Mouse (Mus musculus) liver (tissue): ENCODE measurements at regions not wholly inside any gene's neighbourhood (a gene's known extent, or its start where the extent isn't known, plus 50 kb on each side); places are given as distances from the start of the nearest gene placed in this dataset.

Experiments
- DNase-seq: peaks from one replicate; pipeline ENCODE4 v3.0.0-alpha.2; 2020; ENCODE audit warnings: mixed read lengths

DNA sequence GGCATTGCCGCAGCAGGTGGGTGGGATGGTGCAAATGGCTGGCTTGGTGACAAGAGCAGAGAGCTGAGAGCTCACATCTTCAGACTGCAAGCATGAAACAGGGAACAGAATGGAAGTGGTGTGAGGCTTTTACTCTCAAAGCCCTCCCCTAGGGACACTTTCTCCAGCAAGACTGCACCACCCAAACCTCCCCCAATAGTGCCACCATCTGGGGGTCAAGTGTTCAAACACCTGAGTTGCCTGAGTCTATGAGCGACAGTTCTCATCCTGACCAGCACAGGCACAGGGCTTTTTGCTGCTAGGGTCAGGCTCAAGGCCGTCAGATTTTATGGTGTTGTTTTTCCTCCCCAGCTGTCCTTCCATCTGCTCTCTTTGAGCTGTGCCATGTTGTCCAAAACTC, 337.9 kb upstream of the Eif4g2 start:
- DNase-seq, result no peak

DNA sequence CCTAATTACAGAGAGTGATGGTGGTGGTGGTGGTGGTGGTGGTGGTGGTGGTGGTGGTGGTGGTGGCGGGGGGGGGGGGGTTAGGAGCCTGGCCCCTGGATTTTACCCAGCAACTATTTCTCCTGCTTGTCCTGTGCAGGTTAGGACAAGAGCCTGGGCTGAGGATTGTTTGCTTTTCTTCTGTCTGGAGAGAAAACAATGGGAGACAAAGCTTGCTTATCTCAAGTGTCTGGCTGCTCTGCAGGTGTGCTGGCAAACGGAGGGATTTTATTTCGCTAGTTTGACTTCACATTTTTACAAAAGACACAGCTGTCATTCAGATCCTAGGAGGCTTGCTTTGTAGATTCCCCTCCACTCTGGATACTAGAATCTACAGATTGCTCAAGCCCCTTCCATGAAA, 334.9 kb upstream of the Eif4g2 start:
- DNase-seq, result no peak

DNA sequence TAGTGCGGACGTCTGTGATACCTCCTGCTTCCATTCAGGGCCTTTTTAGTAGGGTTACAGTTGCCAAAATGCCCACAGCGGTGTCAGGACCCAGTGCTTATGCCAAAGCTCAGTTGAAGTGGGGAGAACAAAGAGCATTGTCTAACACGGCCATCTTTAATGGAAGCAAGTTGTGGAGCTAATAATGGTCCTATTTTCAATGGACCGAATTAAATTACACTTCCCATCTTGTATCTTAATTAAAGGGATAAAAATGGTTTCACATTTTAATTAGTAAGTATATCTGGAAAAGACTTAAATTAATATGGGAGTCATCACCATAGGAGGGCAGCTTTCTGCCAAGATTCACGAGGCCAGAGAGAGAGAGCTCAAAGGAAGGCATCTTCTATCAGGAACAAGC, 333.2 kb upstream of the Eif4g2 start:
- DNase-seq, result no peak

DNA sequence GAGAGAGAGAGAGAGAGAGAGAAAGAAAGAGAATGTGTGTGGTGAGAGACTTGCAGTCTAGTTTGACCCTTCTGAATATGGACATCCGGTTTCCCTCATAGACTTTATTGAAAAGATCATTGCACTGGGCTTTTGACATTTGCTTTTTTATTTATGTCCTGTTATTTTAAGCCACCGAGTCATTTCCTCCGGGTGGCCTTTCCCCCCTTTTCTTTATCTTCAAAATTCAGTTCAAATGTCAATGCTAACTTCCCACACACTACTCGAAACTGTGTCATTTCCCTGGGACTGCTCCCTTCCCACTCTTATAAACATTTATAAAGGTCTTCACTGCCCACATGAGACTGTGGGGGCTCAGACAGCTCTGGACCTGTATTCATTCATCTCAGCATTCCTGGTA, 330.9 kb upstream of the Eif4g2 start:
- no peak for DNase-seq

DNA sequence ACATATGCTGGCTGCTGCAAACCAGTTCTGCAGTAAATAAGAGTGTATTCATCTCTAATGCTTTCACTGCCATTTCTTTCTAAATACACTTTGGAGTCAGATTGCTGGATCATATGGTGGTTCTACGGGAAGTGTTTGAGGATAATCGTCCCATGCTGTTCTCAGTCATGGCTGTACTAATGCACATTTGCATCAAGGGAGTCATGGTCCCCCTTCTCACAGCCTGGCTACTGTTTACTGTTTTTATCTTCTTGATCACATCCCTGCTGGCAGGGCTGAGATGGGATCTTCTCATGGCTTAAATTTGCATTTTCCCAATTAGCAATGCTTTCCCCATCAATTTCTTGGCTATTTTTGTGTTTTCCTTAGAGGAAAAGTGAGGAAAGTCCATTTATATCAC, 330.1 kb upstream of the Eif4g2 start:
- no peak for DNase-seq

DNA sequence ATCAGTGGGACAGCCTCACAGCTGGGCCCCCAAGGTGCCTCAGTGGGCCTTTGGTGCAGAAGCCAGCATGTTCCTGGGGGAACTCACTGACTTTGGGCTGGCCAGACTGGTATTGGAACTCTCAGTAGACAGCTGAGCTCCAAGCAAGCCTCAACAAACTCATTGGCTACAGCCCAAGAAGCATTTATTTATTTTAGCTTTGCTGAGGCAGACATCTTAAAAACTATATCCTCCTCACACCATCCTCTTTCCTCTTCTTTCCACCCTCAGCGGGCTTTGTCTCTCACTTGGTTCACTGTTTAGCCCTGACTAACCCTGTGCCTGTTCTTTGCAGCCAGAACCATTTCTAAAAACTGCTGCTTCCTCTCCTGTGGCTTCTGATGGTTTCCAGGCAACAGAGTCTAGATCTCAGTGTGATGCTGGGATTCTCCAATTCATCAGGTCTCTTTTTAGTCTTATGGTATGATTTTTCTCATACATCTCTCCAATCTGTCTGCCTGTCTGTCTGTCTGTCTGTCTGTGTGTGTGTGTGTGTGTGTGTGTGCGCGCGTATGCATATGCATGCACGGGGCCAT, 328.6 kb upstream of the Eif4g2 start:
- DNase-seq, result no peak

DNA sequence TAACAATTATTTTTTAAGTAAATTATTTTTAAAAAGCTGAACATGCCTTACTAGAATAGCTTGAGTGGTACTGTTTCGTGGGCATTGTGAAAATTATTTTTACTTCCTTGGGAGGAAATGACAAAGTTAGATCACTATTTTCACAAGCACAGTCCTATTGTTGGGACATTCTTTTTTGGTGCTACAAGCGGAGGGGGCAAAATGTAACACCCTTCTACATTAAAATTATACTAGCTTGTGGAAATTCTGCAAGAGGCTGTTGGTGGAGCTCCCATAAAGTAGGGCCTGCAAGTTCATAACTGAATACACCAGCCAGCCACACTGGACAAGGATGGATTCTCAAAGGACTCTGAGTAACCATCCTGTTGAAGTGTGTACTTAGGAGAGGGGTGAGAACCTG, 313.1 kb upstream of the Eif4g2 start:
- no peak for DNase-seq

DNA sequence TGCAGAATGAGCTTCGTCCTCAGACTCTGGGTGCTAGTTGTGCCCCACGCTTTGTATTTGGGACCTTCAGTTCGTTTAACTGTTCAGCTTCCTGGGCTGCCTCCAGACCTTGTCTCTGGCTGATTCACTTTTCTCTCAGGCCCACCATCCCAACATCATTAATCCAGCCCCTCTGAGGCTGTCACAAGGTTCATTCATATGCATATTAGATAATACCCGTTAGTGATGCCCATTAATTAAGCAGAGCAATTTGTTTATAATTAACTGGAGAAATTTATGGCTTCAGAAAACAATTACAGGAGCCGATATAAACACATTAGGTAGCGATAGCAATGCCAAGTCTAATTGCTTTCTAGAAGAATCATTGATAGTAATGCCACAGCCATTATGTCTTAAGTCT, 312.3 kb upstream of the Eif4g2 start:
- DNase-seq, result no peak

DNA sequence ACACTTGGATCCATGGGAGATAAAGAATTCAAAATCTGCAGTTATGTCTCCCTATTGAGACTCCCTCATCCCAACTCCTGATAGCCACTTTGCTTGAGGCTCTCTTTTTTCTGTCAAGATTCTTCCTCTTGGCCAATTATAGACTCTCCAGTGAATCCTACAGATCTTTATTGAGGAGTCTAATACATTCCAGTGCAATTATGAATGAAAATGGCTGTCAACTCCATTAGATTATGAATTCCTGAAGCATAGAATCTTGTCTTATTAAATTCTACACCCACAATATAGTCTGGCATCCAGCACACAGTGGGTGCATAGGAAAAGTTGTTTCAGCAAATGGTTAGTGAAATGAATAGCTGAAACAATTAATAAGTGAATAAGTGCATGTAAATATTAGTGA, 311.0 kb upstream of the Eif4g2 start:
- no peak for DNase-seq

DNA sequence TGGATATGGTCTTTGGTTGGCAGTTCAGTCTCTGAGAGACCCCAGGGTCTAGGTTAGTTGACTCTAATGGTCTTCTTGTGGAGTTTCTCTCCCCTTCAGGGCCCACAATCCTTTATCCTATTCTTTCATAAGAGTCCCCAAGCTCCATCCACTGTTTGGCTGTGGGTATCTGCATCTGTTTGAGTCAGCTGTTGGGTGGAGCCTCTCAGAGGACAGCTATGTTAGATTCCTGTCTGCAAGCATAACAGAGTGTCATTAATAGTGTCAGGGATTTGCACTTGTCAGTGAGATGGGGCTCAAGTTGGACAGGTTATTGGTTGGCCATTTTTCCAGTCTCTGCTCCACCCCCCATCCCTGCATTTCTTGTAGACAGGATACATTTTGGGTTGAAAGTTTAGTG, 306.9 kb upstream of the Eif4g2 start:
- DNase-seq, result no peak

DNA sequence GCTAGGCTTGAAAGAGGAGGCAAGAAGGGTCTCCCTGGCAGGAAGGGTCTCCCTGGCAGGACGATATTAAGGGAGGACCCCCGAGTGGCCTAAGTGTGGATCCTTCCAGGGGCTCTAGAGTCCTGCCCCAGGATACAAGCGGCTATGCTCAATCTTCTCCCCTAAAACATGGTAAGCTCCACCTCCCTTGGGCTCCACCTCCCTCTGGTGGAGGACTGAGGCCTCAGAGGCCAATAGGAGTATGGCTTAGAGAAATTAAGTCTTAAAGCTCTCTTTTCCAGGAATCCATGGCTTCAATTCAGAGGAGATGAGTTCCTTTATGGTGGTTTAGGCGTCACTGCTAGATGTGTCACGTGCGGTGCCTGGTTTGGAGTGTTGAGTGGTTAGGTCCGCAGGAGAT, 291.7 kb upstream of the Eif4g2 start:
- DNase-seq, result no peak

DNA sequence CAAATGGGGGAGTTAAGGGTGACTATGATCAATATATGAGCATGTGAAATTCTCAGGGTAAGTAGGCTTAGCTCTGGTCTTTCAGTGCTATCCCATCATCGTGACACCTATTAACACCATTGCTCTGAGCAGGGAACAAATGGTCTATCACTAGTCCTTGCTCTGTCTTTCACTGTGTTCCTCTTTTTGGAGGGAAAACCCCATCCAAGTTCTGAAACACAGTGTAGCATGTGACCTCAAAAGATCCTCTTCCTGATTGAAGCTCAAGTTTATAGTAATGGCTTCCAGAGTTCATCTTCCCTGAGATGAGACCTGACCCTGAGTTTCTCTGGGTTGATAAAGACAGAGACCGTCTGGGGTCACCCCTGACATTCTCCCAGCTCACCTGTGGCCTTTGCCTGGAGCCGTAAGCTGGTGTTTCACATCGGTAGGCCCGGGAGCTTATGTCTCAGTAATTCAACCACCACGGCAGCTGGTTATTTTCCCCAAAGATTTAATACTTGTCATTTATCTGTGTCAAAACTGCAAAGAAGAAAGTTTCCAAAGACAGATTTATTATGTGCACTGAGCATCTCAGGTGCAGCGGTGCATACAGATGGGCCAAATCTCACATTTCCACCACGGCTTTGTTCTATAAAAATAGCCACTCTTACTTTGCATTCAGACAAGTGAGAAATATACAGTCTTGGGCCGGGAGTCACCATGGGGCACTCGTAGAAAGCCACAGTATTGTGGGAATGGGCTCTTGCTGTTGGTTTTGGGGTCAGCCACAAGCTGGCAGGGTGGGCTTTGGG, 290.7 kb upstream of the Eif4g2 start:
- no peak for DNase-seq

DNA sequence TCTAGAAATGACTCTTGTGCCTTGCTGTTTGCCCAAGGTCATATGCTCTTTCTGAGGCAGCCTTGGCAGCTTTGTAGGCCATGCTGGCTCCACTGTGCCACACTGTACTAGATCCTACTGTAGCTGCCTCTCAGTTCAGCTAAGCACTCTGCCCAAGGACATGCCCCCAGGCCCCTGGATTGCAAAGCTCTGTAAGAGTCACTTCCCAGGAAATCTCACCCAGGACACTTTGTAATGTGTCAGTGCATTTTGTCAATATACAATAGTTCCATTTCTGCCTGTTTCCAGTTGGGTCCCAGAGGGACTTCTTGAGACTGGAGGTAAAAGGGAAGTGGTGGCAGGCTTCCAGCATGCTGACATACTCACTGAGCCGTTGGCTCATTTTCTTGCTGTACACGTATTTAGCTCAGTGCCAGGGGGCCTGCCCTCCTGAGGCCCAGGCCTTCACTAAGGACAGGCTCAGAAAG, 287.6 kb upstream of the Eif4g2 start:
- DNase-seq, result no peak

DNA sequence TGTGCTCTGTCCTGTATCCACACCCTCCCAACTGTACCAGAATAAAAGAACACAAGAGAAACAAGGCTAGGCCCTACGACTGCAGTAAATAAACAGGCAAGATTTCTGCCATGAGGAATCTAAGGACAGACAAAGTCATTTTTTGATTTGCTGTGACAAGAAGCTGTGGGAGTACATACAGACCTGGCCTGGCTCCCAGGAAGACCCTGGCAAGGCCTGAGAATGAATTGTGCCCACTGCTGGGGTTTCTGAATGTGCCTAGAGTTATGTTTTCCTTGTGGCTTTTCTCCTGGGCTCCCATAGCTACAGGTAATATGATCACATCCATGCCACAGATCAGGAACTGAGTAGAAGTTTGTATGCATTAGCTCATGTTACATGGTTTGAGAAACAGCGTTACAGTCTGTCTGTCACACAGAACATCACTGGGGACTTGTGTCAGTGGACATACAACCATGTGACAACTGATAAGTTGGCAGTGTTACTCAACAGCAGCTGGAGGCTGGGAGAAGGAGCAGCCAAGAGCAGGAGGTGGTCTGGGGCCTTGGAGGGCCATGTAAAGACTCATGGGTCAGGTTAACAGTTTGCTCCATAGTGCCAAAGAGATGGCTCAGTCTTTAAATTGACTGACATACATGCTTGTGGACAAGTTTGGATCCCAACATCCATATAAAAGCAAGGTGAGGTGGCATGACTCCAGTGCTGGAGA, 285.6 kb upstream of the Eif4g2 start:
- DNase-seq, result no peak

DNA sequence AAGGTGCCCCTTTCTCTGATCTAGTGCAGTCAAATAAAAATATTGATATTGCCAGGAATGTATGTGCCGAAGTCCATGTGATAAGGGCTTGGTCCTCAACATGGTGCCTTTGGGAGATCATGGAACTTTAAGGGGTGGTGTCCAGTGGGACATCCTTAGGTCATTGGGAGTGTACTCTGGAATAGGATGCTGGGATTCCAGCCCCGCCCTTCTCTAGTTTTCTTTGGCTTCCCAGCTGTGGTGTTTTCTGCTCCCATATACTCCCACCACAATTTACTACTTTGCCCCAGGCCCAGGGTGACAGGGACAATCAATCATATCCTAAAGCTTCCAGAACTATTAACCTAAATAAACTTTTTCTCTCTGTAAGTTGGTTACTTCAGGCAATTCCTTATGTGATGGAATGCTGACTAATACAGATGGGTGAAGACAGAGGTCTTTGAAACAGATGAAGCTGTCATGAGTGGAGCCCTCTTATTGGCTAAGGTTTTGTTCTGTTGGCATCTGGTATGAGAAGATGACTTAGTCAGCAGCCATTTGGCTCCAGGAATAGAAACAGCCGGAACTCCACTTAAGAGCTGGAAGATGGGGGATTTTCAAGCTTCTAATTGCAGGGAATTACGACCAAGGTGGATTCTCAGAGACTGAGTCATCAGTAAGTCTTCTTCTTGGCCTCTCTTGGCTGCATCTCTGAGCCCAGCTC, 284.3 kb upstream of the Eif4g2 start:
- no peak for DNase-seq

DNA sequence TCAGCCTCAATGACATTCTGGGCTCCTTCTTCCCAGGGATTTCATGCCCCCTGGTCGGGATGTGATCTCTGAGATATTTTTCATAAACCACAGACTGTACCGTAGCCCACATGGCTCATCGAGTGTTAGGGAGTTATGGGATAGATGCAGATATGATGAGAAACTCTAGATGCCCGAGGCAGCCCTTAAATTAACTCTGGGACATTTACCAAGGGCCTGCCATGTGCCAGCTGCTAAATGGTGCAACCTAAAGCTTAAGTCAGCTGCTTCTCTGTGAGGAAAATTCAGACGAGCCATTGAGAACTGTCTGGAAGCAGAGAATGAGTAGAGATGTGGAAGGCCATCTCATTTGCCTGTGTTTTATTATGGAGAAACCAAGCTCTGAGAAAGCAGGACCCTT, 282.6 kb upstream of the Eif4g2 start:
- DNase-seq, result no peak

DNA sequence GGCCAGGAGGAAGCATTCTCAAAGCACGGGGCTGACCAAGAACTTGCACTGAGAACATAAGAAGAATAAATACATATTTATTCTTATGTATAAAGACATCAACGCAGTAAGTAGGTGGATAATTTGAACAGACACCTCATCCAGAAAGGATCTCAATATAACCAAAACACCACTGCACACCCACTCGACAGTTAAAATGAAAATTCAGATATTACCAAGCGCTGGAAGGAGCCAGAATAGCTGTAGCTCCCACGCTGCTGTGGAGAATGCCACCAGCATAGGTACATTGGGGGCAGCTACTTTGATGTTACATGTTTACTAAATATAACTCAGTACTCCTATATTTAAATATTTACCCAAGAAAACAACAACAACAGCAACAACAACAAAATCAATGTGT, 280.4 kb upstream of the Eif4g2 start:
- no peak for DNase-seq

DNA sequence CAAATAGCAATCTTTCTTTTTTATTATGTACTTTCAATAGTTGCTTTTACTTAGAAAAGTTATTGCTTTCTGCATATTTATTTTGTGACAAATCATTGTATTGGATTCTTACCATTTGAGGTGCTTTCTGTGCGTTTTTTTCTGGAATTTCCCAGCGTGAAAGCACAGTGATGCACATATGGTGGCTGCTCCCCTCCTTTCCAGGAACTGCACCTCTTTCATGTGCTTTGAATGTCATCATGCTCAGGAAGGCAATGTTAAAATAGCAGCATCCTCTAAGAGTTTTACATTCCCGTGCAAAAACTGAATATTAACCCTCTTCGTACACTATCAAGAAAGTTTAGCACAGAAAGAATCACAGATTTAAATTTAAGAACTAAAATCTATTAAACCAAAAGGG, 279.8 kb upstream of the Eif4g2 start:
- DNase-seq, result no peak

DNA sequence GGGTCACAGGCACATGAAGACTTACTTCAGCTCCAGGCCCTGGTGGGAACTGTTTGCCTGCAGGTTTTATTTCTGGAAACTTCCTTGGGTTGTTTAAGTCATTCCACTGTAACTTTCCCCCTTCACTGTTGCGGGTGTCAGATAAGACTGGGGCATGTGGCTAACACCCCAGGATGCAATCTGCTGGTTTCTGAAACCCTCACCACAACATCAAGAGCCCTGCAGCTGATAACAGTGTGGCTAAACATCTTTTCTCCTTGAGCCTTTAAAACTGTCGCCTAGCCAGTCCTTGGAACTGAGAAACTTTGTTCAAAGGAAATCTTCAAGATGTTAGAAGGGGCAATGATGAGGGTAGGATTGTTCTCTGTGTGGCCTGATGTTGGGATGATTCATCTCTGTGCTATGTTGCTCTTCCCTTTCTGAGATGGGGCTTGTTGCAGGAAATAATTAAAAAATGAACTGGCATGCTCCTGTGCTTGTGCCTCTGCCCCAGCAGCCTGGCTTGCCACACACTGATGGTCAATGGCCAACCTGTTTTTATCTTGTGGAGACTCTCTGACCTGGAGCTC, 272.3 kb upstream of the Eif4g2 start:
- DNase-seq, result no peak

DNA sequence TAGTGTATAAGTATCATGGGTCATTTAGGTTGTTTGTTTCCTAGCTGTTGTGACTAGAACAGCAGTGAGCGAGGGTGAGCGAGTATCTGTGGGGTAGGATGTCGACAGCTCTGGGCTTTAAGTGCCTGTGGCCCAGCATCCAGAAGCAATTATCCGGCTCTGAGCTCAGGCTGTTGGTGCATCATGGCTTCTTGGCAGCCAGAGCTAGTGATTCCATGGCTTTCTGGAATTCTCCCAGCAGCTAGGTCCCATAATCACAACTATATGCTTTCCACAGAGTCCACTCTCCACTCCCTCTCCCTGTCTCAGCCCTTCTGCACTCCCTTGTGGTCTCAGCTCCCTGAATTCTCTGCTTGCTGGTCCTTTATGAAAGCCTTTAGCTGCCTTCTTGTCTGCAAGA, 271.2 kb upstream of the Eif4g2 start:
- DNase-seq, result no peak

DNA sequence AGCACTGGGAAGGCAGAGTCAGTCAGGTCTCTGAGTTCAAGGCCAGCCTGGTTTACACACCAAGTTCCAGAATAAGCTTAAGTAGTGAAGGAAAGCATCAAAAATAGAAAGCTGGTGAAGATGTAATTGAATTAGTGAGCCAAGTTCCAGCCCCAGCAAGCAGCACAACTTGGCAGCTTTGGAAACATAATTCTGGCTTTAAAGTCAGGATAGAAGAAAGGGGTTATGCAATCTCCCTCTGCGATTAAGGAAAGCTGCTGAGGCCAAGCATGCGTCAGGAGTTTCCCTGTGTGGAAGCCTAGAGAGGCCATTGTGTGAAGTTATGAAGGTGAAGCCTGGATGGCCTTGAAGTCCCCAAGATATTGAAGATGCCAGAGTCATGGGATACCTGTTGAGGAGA, 269.3 kb upstream of the Eif4g2 start:
- no peak for DNase-seq

DNA sequence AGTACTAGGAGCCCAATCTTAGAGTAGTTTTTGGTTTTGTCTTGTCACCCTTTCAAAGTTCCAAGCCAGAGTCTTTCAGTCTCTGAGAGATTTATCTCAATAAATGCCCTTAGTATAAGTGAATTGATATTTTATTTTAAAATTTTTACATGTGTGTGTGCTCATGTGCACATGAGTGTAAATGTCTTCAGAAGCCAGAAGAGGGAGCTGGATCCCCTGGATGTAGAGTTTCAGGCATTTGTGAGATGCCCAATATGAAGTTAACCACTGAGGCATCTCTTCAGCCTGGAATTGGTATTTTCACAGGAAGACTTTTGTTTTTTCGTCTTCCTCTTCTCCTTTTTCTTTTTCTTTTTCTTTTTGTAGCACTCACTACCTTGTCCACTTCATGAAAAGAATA, 262.3 kb upstream of the Eif4g2 start:
- DNase-seq, result no peak

DNA sequence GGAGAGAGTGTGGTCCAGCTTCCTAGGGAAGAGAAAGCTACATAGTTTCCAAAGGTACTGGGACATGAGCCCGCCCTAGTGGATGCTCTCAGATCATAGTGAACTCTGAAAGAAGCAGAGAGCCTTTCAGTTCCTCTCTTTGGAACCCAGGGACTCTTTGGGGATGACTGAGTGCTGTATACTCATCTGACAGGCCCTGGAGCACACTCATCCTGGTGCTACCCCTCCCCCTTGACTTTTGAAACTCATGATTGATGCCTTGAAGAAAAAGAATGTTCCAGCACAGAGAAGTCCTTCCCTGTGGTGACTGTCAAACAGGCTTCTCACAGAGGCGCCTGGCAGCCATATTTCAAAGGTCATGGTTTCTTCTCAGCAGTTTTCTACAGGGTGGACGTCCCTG, 254.2 kb upstream of the Eif4g2 start:
- no peak for DNase-seq
